23 mouse cellular contexts compared by ENCODE assay signal in the genomic region with DNA sequence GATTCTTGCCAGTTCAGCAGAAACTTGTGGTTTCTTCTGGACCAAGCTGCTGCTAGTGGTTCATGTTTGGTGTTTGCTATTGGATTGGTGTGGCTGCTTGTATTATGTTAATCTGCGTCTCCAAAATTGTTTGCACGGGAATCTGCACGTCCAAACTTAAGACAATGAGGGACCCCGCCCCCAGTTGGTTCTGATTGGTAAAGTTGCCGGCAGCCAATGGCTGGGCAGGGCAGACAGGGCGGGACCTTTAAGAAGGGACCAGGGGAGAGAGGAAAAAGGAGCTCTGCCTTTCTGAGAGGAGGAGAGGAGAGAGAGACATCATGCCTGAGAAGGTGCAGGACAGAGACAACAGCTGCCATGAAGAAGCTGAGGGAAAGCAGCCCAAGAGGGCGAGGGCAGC. TPM values are rescaled to one million over a fixed set of nuclear protein-coding genes. Genes with fewer than 3 reads are reported as not detected.
"Had no signal": no experiment of that assay in that cellular context is flagged by ENCODE, and none has a peak within 500 bp of the region (broad histone marks: within the 10 kb centered on the region; RNA-seq: fewer than 3 reads in every experiment).

No protein-coding gene starts in this region.

- DNase-seq: kidney, adult 8-10 months; kidney, postnatal 36 days; layer of hippocampus, adult 9-11 months; layer of hippocampus, postnatal 36 days; lung, embryonic 14.5 days; lung, postnatal 10 days; lung, postnatal 4 days; retina, postnatal 1 day; right cerebral cortex, postnatal 4 days; spleen, adult 18-20 months; thymus, adult 2 months; thymus, postnatal 25 days had no signal

- H3K9me3 ChIP-seq: limb, embryonic 13.5 days; liver, embryonic 15.5 days; neural tube, embryonic 13.5 days had no signal

- H3K36me3 ChIP-seq: limb, embryonic 13.5 days; liver, embryonic 15.5 days; neural tube, embryonic 13.5 days had no signal

- H3K27me3 ChIP-seq: limb, embryonic 13.5 days; liver, embryonic 15.5 days; megakaryocyte, embryonic 14.5 days; neural tube, embryonic 13.5 days had no signal

- H3K4me3 ChIP-seq: limb, embryonic 13.5 days; liver, embryonic 15.5 days; megakaryocyte, embryonic 14.5 days; neural tube, embryonic 13.5 days had no signal

- H3K9ac ChIP-seq: limb, embryonic 13.5 days; liver, embryonic 15.5 days; lung, embryonic 14.5 days; neural tube, embryonic 13.5 days had no signal

- H3K4me2 ChIP-seq: limb, embryonic 13.5 days; liver, embryonic 15.5 days; lung, embryonic 14.5 days; midbrain, embryonic 11.5 days; neural tube, embryonic 13.5 days had no signal

- H3K27ac ChIP-seq: limb, embryonic 13.5 days; neural tube, embryonic 13.5 days had no signal

- H3K4me1 ChIP-seq: neural tube, embryonic 13.5 days had no signal

- ATAC-seq: midbrain, embryonic 16.5 days had no signal

RNA-seq across cellular contexts. Expression of a gene that starts 11.6 kb away (rescaled TPM):
- total RNA-seq: layer of hippocampus, adult 18-20 months; layer of hippocampus, postnatal 36 days; left cerebral cortex, adult 8-10 months; left cerebral cortex, postnatal 25 days had no signal

RNA-seq across cellular contexts. Expression of a gene that starts 23.6 kb away (rescaled TPM):
- polyA plus RNA-seq: neural tube, embryonic 13.5 days had no signal

RNA-seq across cellular contexts. Expression of a gene that starts 28.2 kb away (rescaled TPM):
- total RNA-seq: layer of hippocampus, adult 18-20 months; layer of hippocampus, postnatal 36 days had no signal
- polyA plus RNA-seq: midbrain, embryonic 11.5 days; midbrain, embryonic 16.5 days; stomach, embryonic 14.5 days; urinary bladder, adult 2 months had no signal

RNA-seq across cellular contexts. Expression of a gene that starts 43.2 kb away (rescaled TPM):
- total RNA-seq: layer of hippocampus, adult 18-20 months; layer of hippocampus, postnatal 36 days; left cerebral cortex, postnatal 25 days had no signal
- polyA plus RNA-seq: lung, embryonic 14.5 days; midbrain, embryonic 11.5 days; midbrain, embryonic 16.5 days; stomach, embryonic 14.5 days had no signal
